Mouse (Mus musculus) liver, adult 2 months (tissue): ENCODE results near the gene Rexo2. TPM values are rescaled to one million over a fixed set of nuclear protein-coding genes. Genes with fewer than 3 reads are reported as not detected.
A peak's percentile ranks its signal among the peaks of the same experiment; 100 is the strongest.
"Not testable (repeated sequence)": the region's sequence is repeated elsewhere in the genome, so short reads cannot be mapped to it uniquely, and the experiment has no call there.

Experiments
- DNase-seq: peaks from one replicate; pipeline ENCODE4 v3.0.0-alpha.2; 2011; ENCODE audit warnings: low read depth, low spot score; ENCODE audit errors: extremely low read depth
- H3K27ac ChIP-seq: fragments of 200-500 bp; replicated peaks from 2 replicates; pipeline ENCODE4 v1.5.1; 2012; ENCODE audit warnings: low read depth, mild to moderate bottlenecking, control low read depth, inconsistent platforms, low read length; ENCODE audit not compliant: insufficient read depth
- H3K27me3 ChIP-seq: fragments of 200-500 bp; 2 replicates; pipeline ENCODE4 v1.6.1; 2012; ENCODE audit warnings: mild to moderate bottlenecking, moderate library complexity, low read length, inconsistent platforms; ENCODE audit not compliant: control insufficient read depth, insufficient read depth
- H3K36me3 ChIP-seq: fragments of 200-500 bp; 2 replicates; pipeline ENCODE4 v1.6.1; 2012; ENCODE audit warnings: low read length, inconsistent platforms; ENCODE audit not compliant: control insufficient read depth, insufficient read depth
- H3K4me1 ChIP-seq: fragments of 200-500 bp; 2 replicates; pipeline ENCODE4 v1.6.1; 2011; ENCODE audit warnings: low read length; ENCODE audit not compliant: control insufficient read depth, insufficient read depth
- H3K4me3 ChIP-seq: fragments of 200-500 bp; 2 replicates; pipeline ENCODE4 v1.5.1; 2011; ENCODE audit warnings: low read depth, mild to moderate bottlenecking, control low read depth, low read length, moderate library complexity; ENCODE audit not compliant: insufficient read depth
- H3K79me2 ChIP-seq: fragments of 200-500 bp; 2 replicates; pipeline ENCODE4 v1.6.1; 2012; ENCODE audit warnings: inconsistent platforms, mild to moderate bottlenecking, low read length, moderate library complexity; ENCODE audit not compliant: control insufficient read depth, insufficient read depth
- H3K9ac ChIP-seq: fragments of 200-500 bp; 2 replicates; pipeline ENCODE4 v1.6.1; 2012; ENCODE audit warnings: low read depth, mild to moderate bottlenecking, control low read depth, inconsistent platforms, low read length
- CTCF ChIP-seq: fragments of 200-500 bp; IDR thresholded peaks from 2 replicates; pipeline ENCODE4 v1.5.1; 2011; ENCODE audit warnings: low read depth, low read length, control low read depth
- POLR2A ChIP-seq: fragments of 200-500 bp; IDR thresholded peaks from 2 replicates; pipeline ENCODE4 v1.6.1; 2011; ENCODE audit warnings: low read length, control low read depth; ENCODE audit not compliant: insufficient read depth; ENCODE audit errors: extremely low read depth
- WGBS: fragments of 180-500 bp; shearing (Covaris S2); methylation state at CpG from one replicate; pipeline ENCODE4 v1.1.7; 2018; 5-methylcytosine and 5-hydroxymethylcytosine counted together
- polyA plus RNA-seq: library from polyadenylated mRNA; depleted of rRNA; stranded (reverse); fragments of >200 nt; gene quantifications from 2 replicates; pipeline ENCODE4 v1.2.3, GENCODE M21; 2012
- total RNA-seq: library from RNA; depleted of rRNA; stranded (reverse); fragments of >200 nt; gene quantifications from 2 replicates; pipeline ENCODE4 v1.2.3, GENCODE M21; 2014

Rexo2 gene
- total and polyA plus RNA-seq, 2 experiments, result 49.6 to 101 TPM

- 64% methylated on average over 10 of the region's 10 CpGs for WGBS
- Histone ChIP-seq H3K27me3 (no peaks in the 10 kb centered on the region), H3K9ac (no peak overlapping the region), H3K4me3 (no peak overlapping the region), H3K79me2 (peaks cover 4% of the 10 kb centered on the region; the same call in 1 of the 2 replicates), H3K27ac (no peak overlapping the region), H3K4me1 (peaks cover 8% of the 10 kb centered on the region), H3K36me3 (peaks cover 27% of the 10 kb centered on the region)
- TF ChIP-seq CTCF (no peak), POLR2A (no peak)
- peak; percentile 56 for DNase-seq
Observed at GRCm38 (mm10) chr9:48476236-48477165, 3.9 kb downstream of the Rexo2 start.

GRCm38 (mm10) chr9:48474367-48474766 lies 6.1 kb downstream of the Rexo2 start:
- no peak for DNase-seq
- Histone ChIP-seq H3K9ac (no peak overlapping the region), H3K79me2 (no peaks in the 10 kb centered on the region), H3K4me1 (peaks cover under 1% of the 10 kb centered on the region), H3K36me3 (peaks cover 34% of the 10 kb centered on the region), H3K27me3 (no peaks in the 10 kb centered on the region), H3K27ac (no peak overlapping the region), H3K4me3 (no peak overlapping the region)
- WGBS, result 95% methylated on average over 9 of the region's 9 CpGs
- no peak for TF ChIP-seq POLR2A
- no peak for TF ChIP-seq CTCF

GRCm38 (mm10) chr9:48473131-48473530 lies 7.3 kb downstream of the Rexo2 start:
- Histone ChIP-seq H3K4me1 (no peaks in the 10 kb centered on the region; the same call in none of the 2 replicates), H3K9ac (no peak overlapping the region), H3K27me3 (no peaks in the 10 kb centered on the region), H3K27ac (no peak overlapping the region), H3K36me3 (peaks cover 42% of the 10 kb centered on the region), H3K4me3 (no peak overlapping the region), H3K79me2 (no peaks in the 10 kb centered on the region)
- no peak for DNase-seq
- TF ChIP-seq CTCF (no peak), POLR2A (no peak)
- 92% methylated on average over 12 of the region's 12 CpGs for WGBS

GRCm38 (mm10) chr9:48472441-48473025 lies 7.9 kb downstream of the Rexo2 start:
- H3K79me2 ChIP-seq, result no peaks in the 10 kb centered on the region
- WGBS, result 96% methylated on average over 15 of the region's 15 CpGs
- no peaks in the 10 kb centered on the region for H3K27me3 ChIP-seq
- no peak overlapping the region for H3K4me3 ChIP-seq
- H3K9ac ChIP-seq, result no peak overlapping the region
- H3K36me3 ChIP-seq, result peaks cover 43% of the 10 kb centered on the region
- TF ChIP-seq POLR2A (no peak), CTCF (no peak)
- H3K4me1 ChIP-seq, result no peaks in the 10 kb centered on the region; the same call in none of the 2 replicates
- DNase-seq, result no peak
- no peak overlapping the region for H3K27ac ChIP-seq

GRCm38 (mm10) chr9:48467471-48467870 lies 13.0 kb downstream of the Rexo2 start:
- 98% methylated on average over 5 of the region's 5 CpGs for WGBS
- peaks cover 18% of the 10 kb centered on the region for H3K36me3 ChIP-seq
- not testable (repeated sequence) for DNase-seq

GRCm38 (mm10) chr9:48466804-48467203 lies 13.6 kb downstream of the Rexo2 start:
- Histone ChIP-seq H3K27ac (no peak overlapping the region), H3K27me3 (no peaks in the 10 kb centered on the region), H3K36me3 (peaks cover 17% of the 10 kb centered on the region), H3K79me2 (no peaks in the 10 kb centered on the region), H3K4me1 (no peaks in the 10 kb centered on the region), H3K4me3 (no peak overlapping the region), H3K9ac (no peak overlapping the region)
- TF ChIP-seq CTCF (peak; percentile 55), POLR2A (no peak)
- DNase-seq, result peak; percentile 62
- 35% methylated on average over 3 of the region's 3 CpGs for WGBS

More at GRCm38 (mm10) chr9:48467471-48467870, 13.0 kb downstream of the Rexo2 start:
- H3K27me3 ChIP-seq, H3K4me1 ChIP-seq, H3K9ac ChIP-seq, H3K79me2 ChIP-seq, H3K27ac ChIP-seq, H3K4me3 ChIP-seq: not testable (repeated sequence)
